Mouse (Mus musculus): ENCODE measurements around the gene Mpv17l. TPM values are rescaled to one million over a fixed set of nuclear protein-coding genes. Genes with fewer than 3 reads are reported as not detected.

The Mpv17l gene
- polyA plus RNA-seq, 1 experiment from 2014 or later, result 41.5 TPM

DNA sequence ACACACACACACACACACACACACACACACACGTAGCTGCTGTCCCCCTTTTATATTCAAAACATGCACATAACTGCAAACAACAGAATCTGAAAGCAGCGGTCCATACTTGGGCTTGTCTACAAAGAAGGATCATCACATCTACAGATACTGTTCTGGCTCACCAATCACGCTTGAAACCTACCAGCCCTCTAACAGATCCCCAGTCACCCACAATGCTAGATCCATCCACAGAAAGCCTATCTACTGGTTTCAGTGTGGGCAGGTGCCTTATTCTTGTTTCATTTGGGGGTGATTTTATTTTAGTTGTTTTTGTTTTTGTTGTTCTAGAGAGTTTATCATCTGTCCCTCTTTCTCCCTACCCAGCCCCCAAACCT, 83.2 kb downstream of the Mpv17l start:
- H3K9me3 ChIP-seq (replicated peaks; ENCODE audit: control insufficient read depth, low read length, poor library complexity, severe bottlenecking), result no peaks in the 10 kb centered on the region
- no peaks in the 10 kb centered on the region for H3K27me3 ChIP-seq (ENCODE audit: control insufficient read depth, insufficient read depth, low read depth, low read length)
- peak overlapping the region; percentile 61 for H3K4me2 ChIP-seq (ENCODE audit: low read length)
- peak; percentile 79 for ATAC-seq
- peak overlapping the region; percentile 71 for H3K9ac ChIP-seq (ENCODE audit: low read depth, low read length)
- H3K4me1 ChIP-seq (ENCODE audit: control insufficient read depth, insufficient read depth, low read length), result peaks cover 17% of the 10 kb centered on the region
- H3K36me3 ChIP-seq (ENCODE audit: control insufficient read depth, insufficient read depth, low read length), result no peaks in the 10 kb centered on the region
- 20% methylated on average over 3 of the region's 3 CpGs for WGBS
- H3K27ac ChIP-seq (ENCODE audit: low read length), result peak overlapping the region; percentile 89
- H3K4me3 ChIP-seq (ENCODE audit: low read depth, low read length), result peak overlapping the region; percentile 69

DNA sequence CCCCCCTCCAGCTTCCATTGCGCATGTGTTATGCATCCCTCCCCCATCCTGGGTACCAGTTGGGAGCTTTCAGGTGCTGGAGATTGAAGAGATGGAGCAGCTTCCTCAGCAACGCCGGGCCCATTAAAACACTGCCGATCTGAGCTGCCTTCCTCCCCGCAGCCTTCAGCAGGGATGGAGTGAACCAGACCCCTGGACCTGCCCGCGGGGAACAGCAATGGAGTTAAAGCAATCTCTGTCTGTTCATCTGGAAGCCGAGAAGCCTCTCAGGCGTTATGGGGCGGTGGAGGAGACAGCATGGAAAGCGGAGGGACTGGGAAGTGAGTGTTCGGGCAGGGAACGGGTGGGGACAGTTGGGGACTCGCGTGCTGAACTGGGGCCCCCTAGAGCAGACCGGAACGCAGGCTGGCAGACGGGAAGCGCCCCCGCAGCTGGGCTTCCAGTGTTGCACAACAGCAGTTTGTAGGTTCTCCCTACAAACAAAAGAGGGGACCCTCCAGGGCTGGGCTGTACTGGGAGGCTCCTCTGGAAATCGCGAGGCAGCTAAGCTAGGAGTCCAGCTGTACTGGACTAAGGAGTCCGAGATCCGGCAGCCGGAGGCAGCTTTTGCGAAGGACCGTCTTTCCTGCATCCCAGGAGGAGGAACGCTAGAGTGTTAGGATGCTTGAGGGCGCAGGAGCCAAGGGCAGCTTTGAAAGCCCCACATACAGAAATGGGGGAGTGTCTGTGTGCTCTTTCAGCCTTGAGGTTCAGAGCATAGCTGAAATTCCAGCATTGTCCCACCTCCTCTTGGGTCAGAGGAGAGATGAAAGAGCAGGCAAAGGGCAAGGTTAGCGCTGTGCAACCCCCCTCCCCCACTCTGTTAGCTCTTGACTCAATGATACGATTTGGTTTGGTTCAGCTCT, 83.9 kb downstream of the Mpv17l start, which contains the start of the genes 2900011O08Rik and Ifitm7:
2900011O08Rik (plus strand) TSS at position 31 of the 905 bp plus-strand sequence.
Ifitm7 (minus strand) TSS at position 315 of the 905 bp plus-strand sequence.
- no peaks in the 10 kb centered on the region for H3K9me3 ChIP-seq (replicated peaks; ENCODE audit: control insufficient read depth, low read length, poor library complexity, severe bottlenecking)
- under 1% methylated on average over 31 of the region's 31 CpGs for WGBS
- H3K27ac ChIP-seq (ENCODE audit: low read length), result peak within 1 kb of the TSS; percentile 89
- ATAC-seq, result peak; percentile 93
- peak within 1 kb of the TSS; percentile 61 for H3K4me2 ChIP-seq (ENCODE audit: low read length)
- H3K9ac ChIP-seq (ENCODE audit: low read depth, low read length), result peak within 1 kb of the TSS; percentile 71
- no peaks in the 10 kb centered on the region for H3K27me3 ChIP-seq (ENCODE audit: control insufficient read depth, insufficient read depth, low read depth, low read length)
- no peaks in the 10 kb centered on the region for H3K36me3 ChIP-seq (ENCODE audit: control insufficient read depth, insufficient read depth, low read length)
- peaks cover 17% of the 10 kb centered on the region for H3K4me1 ChIP-seq (ENCODE audit: control insufficient read depth, insufficient read depth, low read length)
- peak within 1 kb of the TSS; percentile 69 for H3K4me3 ChIP-seq (ENCODE audit: low read depth, low read length)

DNA sequence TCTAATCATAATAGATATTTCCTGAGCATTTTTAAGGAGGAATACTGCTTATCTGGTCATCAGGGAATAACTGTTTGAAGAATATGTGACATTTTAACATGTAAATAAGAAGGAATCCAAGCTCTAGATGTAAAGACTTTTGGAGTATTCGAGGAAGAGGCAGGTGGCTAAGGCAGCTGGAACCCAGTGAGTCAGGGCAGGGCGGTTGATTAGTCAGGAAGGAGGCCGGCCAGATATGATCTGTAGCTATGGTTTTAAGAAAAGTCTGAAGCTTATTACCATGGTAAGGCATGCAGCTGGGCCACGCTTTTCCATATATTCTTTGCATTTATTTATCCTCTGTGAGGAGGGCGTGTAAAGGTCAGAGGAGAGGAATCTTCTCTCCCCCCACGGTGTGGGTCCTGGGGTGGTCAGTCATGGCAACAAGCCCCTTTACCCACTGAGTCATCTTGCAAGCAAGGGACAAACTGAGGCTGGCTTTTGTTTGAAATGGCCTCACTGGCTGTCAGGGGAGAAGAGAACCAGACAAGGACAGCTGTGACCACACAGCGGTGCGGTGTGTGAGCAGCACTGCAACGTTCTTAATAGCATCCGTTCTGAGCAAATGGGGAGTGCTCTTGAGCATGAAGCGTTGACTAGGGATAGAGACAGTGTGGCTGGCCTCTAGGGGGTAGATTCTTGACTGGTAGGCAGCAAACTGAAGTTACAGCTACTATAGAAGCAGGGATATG, 89.7 kb downstream of the Mpv17l start:
- H3K4me1 ChIP-seq (ENCODE audit: control insufficient read depth, insufficient read depth, low read length), result peaks cover 17% of the 10 kb centered on the region
- no peaks in the 10 kb centered on the region for H3K9me3 ChIP-seq (replicated peaks; ENCODE audit: control insufficient read depth, low read length, poor library complexity, severe bottlenecking)
- H3K36me3 ChIP-seq (ENCODE audit: control insufficient read depth, insufficient read depth, low read length), result no peaks in the 10 kb centered on the region
- no peak overlapping the region for H3K27ac ChIP-seq (ENCODE audit: low read length)
- no peak for ATAC-seq
- no peak overlapping the region for H3K4me3 ChIP-seq (ENCODE audit: low read depth, low read length)
- H3K4me2 ChIP-seq (ENCODE audit: low read length), result no peak overlapping the region
- no peak overlapping the region for H3K9ac ChIP-seq (ENCODE audit: low read depth, low read length)
- H3K27me3 ChIP-seq (ENCODE audit: control insufficient read depth, insufficient read depth, low read depth, low read length), result no peaks in the 10 kb centered on the region
- WGBS, result 86% methylated on average over 11 of the region's 11 CpGs

DNA sequence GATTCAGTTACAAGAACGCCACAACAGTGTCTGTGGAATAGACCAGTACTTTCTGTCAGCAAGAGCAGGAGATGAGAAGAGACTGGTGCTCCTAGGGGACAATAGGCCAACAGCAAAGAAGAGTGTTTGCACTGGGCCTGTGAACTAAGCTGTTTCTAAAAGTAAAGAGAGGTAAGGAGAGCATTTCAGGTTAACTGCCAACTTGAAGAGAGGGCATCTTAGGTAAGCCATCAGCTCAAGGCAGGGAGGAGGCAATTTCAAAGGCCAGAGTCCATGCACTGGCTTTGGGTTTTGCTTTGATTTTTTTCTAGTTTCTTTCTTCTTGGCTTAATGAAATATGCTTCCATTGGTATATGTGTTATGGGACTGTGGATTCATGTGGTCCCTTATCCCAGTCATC, 91.1 kb downstream of the Mpv17l start:
- no peaks in the 10 kb centered on the region for H3K36me3 ChIP-seq (ENCODE audit: control insufficient read depth, insufficient read depth, low read length)
- ATAC-seq, result no peak
- peaks cover 4% of the 10 kb centered on the region for H3K4me1 ChIP-seq (ENCODE audit: control insufficient read depth, insufficient read depth, low read length)
- H3K27ac ChIP-seq (ENCODE audit: low read length), result no peak overlapping the region
- H3K4me2 ChIP-seq (ENCODE audit: low read length), result no peak overlapping the region
- WGBS, result 92% methylated on average over 1 of the region's 1 CpGs
- H3K27me3 ChIP-seq (ENCODE audit: control insufficient read depth, insufficient read depth, low read depth, low read length), result no peaks in the 10 kb centered on the region
- H3K9me3 ChIP-seq (replicated peaks; ENCODE audit: control insufficient read depth, low read length, poor library complexity, severe bottlenecking), result no peaks in the 10 kb centered on the region
- no peak overlapping the region for H3K9ac ChIP-seq (ENCODE audit: low read depth, low read length)
- no peak overlapping the region for H3K4me3 ChIP-seq (ENCODE audit: low read depth, low read length)

DNA sequence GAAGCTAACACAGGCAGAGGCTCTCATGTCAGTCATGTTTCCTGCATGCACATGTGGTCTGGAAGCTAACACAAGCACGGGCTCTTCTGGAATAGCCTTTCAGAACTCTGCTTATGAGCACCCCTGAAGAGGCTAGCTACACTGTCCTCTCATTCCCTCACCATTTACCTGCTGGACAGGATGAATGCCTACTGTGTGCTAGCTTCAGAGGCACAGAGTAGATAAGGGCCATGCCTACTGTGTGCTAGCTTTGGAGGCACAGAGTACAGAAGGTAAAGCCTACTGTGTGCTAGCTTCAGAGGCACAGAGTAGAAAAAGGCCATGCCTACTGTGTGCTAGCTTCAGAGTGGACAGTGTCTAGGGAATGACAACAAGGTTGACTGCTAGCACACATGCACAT, 91.5 kb downstream of the Mpv17l start:
- H3K27ac ChIP-seq (ENCODE audit: low read length), result no peak overlapping the region
- H3K9me3 ChIP-seq (replicated peaks; ENCODE audit: control insufficient read depth, low read length, poor library complexity, severe bottlenecking), result no peaks in the 10 kb centered on the region
- no peaks in the 10 kb centered on the region for H3K36me3 ChIP-seq (ENCODE audit: control insufficient read depth, insufficient read depth, low read length)
- no peak overlapping the region for H3K4me2 ChIP-seq (ENCODE audit: low read length)
- no peak for ATAC-seq
- H3K9ac ChIP-seq (ENCODE audit: low read depth, low read length), result no peak overlapping the region
- peaks cover under 1% of the 10 kb centered on the region; the same call in 1 of the 2 replicates for H3K4me1 ChIP-seq (ENCODE audit: control insufficient read depth, insufficient read depth, low read length)
- no peaks in the 10 kb centered on the region for H3K27me3 ChIP-seq (ENCODE audit: control insufficient read depth, insufficient read depth, low read depth, low read length)
- no peak overlapping the region for H3K4me3 ChIP-seq (ENCODE audit: low read depth, low read length)
- 88% methylated on average over 1 of the region's 1 CpGs for WGBS

Other genes with a start within 250 kb of the Mpv17l start
- 30.4 and 32.4 TPM in 2 replicates for gene Parn, start 235.0 kb upstream of the Mpv17l start, polyA plus RNA-seq (2015; fragmentation: Nextera tagmentation; extraction: Ambion mirVana)
- gene Bfar, start 231.3 kb upstream of the Mpv17l start, polyA plus RNA-seq (2015; fragmentation: Nextera tagmentation; extraction: Ambion mirVana), result 52.7 and 56.4 TPM in 2 replicates
- gene 3110001I22Rik, start 231.2 kb upstream of the Mpv17l start, polyA plus RNA-seq (2015; fragmentation: Nextera tagmentation; extraction: Ambion mirVana), result 6.2 and 7.3 TPM in 2 replicates
- 0.26 TPM in 1 of 2 replicates, not detected in the other for gene Pla2g10, start 172.2 kb upstream of the Mpv17l start, polyA plus RNA-seq (2015; fragmentation: Nextera tagmentation; extraction: Ambion mirVana)
- gene Rrn3, start 122.5 kb upstream of the Mpv17l start, polyA plus RNA-seq (2015; fragmentation: Nextera tagmentation; extraction: Ambion mirVana), result 88.3 and 96.1 TPM in 2 replicates
- 209 and 214 TPM in 2 replicates for gene Ntan1, start 84.3 kb upstream of the Mpv17l start, polyA plus RNA-seq (2015; fragmentation: Nextera tagmentation; extraction: Ambion mirVana)
- 74.4 and 76.4 TPM in 2 replicates for gene Pdxdc1, start within 50 bp of the Mpv17l start, polyA plus RNA-seq (2015; fragmentation: Nextera tagmentation; extraction: Ambion mirVana)
- gene 2900011O08Rik, start 83.4 kb downstream of the Mpv17l start, polyA plus RNA-seq (2015; fragmentation: Nextera tagmentation; extraction: Ambion mirVana), result 189 and 216 TPM in 2 replicates
- gene Ifitm7, start 83.7 kb downstream of the Mpv17l start, polyA plus RNA-seq (2015; fragmentation: Nextera tagmentation; extraction: Ambion mirVana), result 0.55 and 1.3 TPM in 2 replicates